Mouse (Mus musculus): ENCODE measurements around the gene 2210011C24Rik.
"Not testable (repeated sequence)": the region's sequence is repeated elsewhere in the genome, so short reads cannot be mapped to it uniquely, and the experiment has no call there.

The 2210011C24Rik gene

DNA sequence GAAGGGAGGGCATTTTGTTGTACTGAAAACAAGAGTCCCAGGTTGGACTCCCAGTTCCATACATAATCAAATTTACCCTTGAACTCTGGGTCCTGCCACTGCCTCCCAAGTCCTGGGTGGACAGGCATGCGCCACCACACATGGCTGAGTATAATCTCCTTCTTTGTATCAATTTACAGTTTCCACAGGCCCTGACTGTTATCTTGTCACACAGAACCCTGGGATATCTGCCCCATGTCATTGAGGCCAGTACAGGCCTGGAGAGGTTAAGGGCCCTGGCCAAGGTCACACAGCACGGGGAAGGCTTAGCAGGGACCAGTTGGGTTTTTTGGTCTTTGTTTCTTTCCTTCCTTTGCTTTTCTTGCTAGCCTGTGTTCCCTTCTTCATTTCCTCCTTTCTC is 19.5 kb downstream of the 2210011C24Rik start:
- DNase-seq, result no peak

DNA sequence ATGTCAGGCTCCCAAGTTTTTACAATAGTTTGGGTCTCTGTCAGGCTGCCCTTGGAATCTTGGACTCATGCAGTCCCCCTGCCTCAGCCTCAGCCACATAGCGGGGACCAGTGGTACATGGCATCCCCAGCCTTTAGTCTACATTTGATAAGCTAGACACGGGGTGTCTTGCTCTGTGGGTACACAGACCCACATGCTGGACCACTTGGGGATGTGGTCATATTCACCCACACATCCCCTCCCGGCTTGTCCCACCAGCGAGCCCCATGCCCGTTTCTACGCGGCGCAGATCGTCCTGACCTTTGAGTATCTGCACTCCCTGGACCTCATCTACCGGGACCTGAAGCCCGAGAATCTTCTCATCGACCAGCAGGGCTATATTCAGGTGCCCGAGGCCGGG is 21.8 kb downstream of the 2210011C24Rik start:
- no peak for DNase-seq

DNA sequence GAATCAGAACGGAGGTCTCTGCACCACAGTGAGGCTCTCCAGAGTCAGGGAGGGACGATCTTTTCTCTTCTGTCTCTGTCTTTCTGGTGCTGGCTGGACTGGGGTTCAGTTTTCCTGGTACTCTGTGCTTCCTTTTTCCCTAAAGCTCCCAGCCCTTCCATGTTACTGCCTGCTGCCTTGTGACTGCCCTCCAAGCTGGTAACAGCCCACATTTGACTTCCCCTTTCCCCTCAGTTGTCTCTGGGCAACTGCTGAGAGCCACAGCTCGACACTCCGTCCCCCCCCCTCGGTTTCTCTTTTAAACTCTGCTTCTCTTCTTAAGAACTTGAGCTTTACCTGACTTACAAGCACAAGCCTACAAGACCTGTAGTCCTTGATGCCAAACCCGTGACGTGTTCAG is 22.7 kb downstream of the 2210011C24Rik start:
- no peak for DNase-seq

DNA sequence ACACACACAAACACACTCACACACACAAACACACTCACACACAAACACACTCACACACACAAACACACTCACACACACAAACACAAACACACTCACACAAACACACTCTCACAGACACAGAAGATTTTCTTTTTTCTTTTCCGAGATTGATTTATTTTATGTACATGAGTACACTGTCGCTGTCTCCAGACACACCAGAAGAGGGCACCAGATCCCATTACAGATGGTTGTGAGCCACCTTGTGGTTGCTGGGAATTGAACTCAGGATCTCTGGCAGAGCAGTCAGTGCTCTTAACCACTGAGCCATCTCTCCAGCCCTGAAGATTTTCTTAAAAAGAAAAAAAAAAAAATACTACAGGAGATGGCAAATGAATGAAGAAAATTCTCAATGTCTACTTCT is 28.7 kb downstream of the 2210011C24Rik start:
- DNase-seq, result not testable (repeated sequence)

DNA sequence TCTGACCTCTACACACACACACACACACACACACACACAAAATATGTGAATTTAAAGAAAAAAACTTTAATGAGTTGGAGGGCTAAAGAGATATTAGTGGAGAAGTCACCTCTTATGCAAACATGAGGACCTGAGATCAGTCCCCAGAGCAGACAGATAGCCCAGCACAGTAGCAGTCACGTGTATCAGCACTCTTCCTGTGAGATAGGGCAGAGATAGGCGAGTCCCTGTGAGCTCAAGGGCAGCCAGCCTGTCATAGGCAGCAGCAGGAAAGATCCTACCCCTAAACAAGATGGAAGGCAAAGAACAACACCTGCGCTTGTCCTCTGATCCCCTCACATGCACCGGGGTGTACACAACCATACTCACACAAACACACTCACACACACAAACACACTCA is 29.5 kb downstream of the 2210011C24Rik start:
- DNase-seq, result no peak

DNA sequence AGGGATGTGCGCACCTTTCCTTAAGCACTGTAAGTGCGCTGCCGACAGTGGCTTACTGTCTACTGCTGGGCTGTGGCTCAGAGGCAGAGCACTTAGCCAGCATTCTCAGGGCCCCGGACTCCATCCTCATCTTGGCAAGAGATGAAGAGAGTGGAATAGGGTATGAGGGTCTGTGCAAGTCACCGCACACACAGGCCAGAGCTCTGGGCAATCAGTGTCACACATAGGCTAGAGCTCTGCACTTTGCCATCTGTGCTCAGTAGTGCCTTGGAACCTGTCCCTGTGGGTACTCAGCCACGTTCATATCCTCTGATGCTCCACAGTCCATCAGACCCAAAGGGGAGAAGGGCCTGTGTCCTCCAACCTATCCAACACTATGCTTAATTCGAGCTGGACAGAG is 30.4 kb downstream of the 2210011C24Rik start:
- DNase-seq, result no peak

DNA sequence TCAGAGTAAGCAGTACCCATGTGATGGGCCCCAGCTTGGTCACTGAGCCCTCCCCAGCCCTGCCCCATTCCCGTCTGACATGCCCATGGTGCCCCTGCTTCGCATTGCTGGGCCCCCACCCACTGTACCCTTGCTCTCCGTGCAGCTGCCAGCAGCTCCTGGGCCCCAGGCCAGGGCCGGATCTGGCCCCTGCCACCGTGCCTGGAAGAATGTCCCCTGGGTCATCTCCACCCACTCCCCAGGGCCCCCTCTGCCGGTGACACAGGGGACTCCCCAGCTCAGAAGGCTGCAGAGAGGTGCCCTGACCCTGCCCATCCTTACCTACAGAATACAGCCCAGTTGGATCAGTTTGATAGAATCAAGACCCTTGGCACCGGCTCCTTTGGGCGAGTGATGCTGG is 31.1 kb downstream of the 2210011C24Rik start:
- DNase-seq, result no peak

DNA sequence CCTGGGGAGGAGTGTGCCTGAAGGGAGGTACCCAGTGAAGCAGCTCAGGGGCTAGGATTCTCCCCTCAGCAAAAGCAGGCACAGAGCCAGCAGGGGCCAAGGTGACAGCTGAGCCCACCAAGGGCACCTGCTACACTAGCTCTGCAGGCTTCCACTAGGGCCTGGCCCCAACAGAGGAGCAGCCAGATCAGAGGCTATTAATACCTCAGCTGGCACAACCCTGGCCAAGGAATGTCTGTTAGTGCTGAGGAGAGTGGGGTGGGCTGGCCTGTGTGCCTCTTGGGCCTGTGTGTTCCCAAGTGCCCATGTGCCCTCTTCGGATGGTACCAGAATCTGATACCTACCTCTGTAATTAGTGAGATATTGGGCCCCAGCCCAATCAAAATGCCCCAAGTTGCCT is 31.7 kb downstream of the 2210011C24Rik start:
- DNase-seq, result no peak

DNA sequence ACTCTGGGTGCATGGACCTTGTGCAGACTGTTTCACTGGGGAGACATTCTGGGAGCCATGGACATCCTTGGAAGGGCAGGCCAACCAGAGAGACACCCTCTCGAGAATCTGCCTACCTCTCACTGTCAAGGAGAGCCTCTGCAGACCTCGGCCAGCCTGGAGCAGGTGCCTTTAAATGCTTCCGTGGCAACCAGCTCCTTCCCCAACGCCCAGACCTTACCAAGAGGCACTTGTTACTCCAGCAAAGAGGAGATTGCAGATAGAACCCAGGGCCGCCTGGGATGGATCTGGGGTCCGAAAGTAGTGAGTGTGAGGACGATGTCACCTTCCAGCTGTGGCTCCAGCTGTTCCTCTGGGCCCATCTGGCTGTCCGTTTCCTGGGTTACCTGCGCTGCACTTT is 33.8 kb downstream of the 2210011C24Rik start:
- DNase-seq, result no peak

DNA sequence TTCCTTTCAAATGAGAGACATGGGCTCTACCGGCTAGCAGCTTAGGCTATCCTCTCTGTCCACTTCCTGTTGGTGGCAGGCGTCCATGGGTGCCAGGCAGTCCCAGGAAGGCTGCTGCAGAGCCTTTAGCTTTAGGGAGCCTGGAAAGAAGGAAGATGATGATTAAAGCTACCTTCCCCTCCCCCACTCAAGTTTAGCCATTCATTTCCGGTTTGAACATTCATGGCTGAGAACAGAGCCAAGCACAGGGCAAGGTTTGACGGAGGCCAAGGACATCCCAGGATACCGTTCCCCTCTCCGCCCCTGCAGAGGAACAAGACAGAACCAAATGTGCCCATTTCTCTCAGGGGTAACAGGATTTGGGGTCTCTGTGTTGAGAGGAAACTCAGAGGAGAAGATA is 34.3 kb downstream of the 2210011C24Rik start:
- no peak for DNase-seq

DNA sequence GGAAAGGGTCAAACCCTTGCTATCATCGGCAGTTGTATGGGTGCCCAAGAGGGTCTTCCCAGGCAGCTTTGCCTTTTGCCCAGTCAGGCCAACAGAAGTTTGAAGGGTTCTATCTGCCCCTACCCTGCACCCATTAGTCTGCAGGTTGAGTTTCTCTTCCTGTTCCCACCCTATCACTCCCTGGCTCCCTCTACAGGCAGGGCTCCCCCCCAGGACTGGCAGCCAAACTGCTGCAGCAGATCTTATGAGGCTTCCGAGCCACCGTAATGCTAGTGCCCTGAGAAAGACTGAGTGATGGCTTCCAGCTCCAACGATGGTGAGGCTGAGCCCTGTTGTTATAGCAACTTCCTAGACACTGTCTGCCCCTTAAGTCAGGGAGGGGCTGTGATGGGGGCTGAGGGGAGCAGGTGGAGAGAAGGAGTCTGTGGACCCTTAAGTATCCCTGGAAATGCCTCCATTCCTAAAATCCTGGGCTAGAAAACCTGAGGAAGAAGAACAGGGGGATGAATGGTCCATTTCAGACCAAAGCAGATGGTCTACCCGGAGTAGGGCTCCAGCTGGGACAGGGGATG is 35.1 kb downstream of the 2210011C24Rik start:
- DNase-seq, result no peak

DNA sequence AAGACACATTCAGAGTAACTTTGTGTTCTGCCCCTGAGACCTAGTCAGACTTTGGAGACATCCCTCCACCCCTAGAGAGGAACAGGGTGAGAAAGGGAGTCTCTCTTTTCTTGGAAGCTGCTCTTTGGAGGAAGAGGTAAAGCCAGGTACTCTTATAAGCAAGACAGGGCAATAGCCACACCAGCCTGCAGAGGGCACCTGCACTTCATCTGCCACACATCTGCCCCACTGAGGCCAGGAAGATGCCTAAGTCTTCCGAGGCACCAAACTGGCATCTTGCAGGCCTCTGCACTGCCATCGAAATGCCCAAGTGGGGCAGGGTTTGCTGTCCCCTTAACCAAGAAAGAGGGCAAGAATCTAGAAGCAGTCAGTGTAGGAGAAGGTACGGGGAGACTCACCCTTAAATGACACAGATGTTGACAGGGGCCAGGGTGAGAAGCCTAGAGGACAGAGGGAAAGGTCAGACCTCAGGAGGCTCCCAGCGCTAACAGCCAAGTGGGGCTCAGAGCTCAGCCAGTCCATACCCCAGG is 35.8 kb downstream of the 2210011C24Rik start:
- DNase-seq, result peak; percentile 20

DNA sequence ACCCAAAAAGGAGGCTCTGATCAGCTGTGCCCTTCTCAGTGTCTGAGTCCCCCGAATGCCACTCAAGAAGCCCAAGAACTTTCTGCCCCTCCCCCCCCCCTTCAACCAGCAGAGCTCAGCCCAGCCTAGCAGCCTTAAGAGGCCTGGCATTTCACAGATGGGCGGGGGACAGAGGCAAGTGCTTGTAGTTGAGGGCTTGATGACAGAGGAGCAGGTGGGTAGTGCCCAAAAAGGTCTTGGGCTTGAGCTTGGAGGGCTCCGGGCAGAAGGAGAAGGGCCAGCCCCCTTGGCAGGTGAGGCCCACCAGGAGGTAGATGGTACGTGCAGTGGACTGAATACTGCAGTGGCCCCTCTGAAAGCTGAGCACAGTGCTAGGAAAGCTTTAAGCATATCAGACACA is 37.5 kb downstream of the 2210011C24Rik start:
- peak; percentile 33 for DNase-seq

DNA sequence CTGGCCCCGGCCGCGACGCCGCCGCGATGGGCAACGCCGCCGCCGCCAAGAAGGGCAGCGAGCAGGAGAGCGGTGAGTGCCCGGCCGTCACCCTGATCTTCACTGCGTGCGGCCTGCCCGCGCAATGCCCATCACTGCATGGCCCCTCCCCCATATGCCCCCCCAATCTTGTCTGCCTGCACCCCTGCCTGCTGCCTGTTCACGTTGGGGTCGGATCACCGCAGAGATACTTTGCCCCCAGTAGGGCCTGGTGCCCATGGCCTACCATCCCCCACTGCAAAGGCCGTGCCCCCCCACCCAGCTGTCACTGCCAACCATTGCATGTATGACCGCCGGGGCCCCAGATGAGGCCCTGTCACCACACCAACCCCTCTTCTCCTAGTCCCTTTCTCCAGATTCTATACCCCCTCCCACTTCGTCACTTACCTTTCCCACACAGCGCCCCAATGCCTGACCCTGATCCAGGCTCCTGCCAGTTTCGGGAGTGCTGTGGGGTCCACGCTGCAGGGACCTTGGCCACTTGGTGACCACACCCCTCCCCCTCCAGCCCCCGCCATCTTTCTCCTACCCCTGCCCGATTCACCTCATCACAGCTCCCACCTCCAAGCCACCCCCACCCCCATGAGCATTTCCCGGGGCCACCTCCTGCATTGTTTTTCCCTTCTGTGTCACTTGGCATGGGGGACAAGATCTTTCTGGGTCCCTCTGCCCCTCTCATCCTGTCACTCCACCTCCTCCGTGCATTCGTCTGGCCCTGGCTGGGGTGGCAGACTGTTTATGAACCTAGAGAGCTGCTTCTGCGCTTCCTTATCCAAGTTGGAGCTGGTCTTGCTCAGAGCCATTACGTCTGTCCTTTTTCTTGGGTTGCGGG is 38.6 kb downstream of the 2210011C24Rik start:
- peak; percentile 14 for DNase-seq

DNA sequence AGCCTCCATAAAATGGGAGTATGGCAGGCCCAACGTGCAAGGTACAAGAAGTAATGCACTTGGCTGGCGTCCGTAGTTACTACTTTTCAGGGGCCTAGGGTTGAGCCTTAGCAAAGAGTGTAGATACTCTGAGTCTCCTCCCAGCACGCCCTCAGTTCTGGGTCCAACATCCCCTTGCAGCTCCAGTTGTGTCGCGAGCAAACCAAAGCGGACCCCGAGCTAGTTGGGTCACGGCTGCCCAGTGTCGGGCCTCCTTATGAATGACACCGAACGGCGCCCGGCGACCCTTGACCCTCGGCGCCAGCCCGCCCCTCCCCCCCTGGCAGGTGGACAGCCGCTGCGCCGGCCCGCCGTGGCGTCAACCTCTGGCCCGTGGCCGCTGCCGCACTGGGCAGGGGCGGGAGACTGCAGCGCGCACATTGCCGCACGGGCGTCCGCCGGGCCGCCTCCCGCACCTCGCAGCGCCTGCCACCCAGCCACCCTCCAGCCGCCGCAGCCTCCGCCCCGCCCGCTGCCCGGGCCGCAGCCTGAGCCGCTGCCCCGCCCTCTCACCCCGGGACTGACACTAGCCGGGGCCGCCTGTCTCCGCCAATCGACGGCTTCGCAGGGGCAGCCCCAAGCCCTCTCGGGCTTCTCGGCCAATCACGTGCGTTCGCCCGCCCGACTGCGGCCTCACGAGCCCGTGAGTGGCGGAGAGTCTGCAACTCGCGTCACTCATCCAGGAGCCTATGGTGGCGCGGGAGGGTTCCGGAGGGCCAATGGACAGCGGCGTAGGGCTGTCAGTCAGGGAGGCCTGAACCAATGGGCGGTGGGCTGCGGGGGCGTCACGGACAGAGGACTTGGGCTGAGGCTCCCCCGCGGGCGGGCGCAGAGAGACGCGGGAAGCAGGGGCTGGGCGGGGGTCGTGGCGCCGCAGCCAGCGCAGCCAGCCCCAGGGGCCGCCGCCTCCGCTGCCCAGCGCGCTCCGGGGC is 39.5 kb downstream of the 2210011C24Rik start, which contains the start of gene Prkaca:
Gene Prkaca (plus strand): TSS at position 844 of the 971 bp plus-strand sequence.
- peak; percentile 96 for DNase-seq

DNA sequence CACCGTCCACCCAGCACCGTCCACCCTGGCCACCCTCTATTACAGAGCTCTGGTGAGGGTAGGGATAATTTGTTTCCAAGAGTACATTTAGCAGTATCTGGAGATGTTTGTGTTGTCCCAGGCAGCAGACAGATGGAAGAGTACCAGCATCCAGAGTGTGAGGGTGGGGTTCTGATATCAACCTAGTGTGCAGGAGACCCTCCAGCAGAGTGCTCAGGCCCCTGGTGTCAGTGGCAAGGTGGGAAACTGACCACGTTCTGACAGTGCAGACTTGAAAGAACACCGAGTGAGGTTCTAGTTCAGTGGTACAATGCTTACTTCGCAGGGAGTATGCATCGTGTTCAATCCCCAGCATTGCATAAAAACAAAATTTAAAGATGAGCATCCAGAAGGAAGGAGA is 40.3 kb downstream of the 2210011C24Rik start:
- no peak for DNase-seq

DNA sequence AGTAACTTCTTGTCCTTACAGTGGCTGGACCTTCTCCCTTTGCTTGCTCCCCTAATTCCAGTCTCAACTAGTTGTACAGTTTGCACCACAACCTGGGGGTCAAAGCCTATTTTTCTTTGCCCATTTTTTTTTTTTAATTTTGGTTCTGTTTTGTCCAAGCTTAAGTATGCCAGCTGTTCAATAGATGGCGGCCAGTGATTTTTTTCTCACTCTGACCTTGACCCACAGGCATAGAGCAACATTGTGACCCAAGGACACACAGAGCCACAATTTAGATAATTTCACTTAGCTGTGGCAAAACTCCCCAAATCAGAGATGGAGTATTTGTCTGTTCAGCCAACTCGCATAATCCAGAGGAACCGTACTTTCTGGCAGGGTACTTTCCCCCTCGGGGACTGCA is 40.9 kb downstream of the 2210011C24Rik start:
- no peak for DNase-seq

DNA sequence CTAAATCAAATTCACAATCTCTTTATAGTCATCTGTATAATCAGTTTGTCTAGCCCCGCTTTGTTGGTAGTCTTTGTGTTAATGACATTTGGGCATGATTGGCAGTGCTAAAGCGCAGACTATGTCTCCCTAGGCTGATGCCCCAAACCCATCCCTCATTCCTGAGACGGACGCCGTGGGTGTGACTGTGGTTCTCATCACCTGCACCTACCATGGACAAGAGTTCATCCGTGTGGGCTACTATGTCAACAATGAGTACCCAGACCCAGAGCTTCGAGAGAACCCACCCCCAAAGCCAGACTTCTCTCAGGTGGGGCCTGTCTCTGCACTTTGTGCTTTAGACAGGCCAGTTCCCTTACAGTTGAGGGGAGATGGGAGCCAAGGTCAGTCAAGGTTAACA is 44.3 kb downstream of the 2210011C24Rik start:
- no peak for DNase-seq

DNA sequence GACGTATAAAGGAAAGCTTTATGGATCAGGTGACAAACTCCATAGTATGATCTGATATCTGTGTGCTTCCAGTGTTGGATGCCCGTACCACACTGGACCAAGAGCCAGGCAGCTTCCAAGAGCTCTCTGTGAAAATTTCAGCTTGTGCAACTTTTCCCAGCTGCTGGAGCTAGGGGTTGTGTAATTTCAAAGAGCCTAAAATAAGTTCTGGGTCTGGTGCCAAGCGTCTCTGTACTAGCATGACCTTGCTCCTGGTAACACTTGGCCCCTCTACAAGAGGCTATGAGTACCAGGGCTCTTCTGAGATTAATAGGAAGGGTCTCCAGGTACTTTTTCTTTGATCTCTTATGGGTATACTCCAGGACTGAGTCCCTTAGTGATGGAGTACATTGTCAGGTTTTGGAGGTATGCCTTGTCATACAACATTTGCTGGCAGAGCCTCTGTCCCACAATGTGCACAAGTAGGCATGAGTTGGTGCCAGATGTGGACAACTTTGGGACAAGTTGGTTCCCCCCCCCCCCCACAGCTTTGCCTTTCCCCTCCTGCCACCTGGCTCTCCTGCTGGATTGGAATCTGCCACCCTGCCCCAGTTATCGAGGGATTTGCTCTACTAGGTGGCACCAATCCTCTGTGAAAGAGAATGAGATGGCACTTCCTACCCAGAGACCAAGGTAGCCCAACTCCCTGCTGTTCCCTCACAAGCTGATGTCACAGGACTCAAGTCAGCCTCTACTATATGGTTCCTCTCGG is 47.8 kb downstream of the 2210011C24Rik start:
- DNase-seq, result peak; percentile 79
